Mouse (Mus musculus) cerebellum, adult 11 months (tissue): ENCODE measurements around the gene Pik3r1.

Experiments used
- DNase-seq: peaks from one replicate; pipeline ENCODE4 v3.0.0; 2022

The Pik3r1 gene

DNA sequence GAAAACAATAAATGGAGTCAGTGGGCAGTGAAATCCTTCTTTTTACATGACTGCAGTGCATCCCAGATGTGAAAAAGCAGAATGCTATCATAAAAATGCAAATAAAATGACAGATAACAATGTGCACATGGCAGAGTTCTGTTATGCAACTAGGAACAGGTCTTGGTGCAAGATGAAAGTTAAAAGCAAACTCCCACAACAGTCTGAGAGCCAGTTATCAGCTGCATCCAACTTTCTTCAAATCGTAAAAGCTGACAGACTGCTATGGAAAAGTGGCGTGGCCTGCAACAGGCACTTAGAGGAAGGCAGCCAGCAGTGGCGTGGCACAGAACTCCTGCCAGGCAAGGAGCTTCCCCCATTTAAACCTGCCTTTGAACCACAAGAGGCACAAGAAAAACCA is 2.0 kb downstream of the Pik3r1 start:
- DNase-seq = no peak

DNA sequence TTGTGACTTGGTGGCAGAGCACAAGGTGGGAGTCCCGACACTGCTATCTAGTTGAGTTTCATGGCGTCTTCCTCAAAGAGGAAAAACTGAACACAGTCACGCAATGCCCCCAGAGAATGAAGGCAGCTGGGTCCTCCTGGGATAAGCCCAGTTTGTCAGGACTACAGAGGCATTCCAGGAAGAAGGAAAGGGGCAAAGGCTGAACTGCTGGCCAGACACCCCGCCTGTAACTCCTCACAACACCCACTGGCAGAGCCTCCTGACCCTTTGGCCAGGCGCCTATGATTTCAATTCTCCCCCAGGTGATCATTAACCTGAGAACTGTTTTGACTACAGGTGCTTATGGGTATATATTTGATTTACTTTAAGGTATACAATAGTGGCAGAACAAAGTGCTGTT is 3.9 kb downstream of the Pik3r1 start:
- DNase-seq = no peak

DNA sequence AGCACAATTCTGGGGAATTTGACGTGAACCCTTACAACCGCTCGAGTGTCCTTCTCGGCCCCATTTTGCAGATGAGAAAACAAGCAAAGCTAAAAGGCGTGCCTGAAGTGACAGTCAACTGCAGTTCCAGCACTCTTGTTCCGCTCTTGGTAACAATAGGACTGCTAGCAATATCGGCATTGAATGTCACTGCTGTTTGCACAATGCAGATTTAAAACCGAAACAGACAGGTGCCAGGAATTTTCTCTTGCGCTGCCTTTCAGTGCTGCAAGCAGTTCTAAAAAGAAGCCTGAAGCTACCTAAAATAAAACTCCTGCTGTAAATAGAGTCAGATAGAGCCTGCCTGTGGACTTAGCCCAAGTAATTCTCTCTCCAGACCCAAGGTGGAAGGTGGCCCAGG is 4.3 kb downstream of the Pik3r1 start:
- DNase-seq = no peak

DNA sequence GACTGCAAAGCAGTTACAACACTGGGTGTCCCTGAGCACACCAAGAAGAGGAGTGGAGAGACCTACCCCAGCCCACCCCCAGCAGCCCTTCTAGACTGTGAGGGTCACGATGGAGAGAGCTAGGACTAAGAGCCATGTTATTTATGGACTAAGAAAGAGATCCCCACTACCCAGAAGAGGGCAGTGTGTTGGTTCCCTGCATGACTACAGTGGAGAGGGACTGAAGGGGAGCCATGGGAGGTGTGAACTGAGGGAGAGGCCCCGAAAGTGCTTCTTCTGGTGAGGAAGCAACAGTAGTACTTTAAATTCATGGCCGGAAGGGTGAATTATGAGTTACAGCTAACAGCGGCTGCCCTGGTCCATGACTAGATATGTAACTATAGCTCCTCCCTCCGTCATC is 4.9 kb downstream of the Pik3r1 start:
- no peak for DNase-seq

DNA sequence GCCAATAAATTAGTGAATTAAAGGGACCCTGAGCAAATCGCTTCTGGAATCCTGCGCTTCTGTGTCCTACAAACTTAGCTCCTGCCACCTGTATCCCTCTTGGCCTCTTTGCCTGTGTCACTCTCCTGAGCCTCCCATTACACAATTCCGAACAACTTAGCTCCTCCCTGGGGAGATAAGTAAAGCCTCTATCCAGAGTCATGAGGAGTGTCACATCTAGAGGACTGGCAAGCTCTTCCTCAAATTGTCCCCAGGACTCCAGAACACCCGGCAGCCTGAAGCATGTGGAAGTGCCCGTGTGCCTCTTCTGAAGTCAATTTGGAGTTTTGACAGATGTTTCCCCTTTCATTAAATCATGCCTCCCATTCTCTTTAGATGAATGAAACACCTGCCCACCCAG is 6.4 kb downstream of the Pik3r1 start:
- no peak for DNase-seq

DNA sequence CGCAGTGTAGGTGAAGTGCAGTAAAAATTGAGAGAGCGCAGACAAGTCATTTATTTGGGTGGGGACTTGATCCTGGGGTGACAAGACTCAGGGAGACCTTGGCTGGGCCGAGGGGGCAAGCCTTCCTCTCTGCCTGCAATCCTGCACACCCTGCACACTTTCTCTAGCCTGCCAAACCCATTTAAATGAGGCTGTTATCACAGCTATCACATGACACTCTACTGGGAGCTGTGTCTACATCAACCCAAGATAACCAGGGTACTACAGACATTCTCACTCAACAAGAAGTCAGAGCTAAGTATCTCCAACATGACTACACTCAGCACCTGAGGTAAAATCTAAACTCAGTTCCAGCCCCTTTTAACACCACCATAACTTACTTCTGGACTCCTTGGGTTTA is 7.1 kb downstream of the Pik3r1 start:
- DNase-seq = no peak

DNA sequence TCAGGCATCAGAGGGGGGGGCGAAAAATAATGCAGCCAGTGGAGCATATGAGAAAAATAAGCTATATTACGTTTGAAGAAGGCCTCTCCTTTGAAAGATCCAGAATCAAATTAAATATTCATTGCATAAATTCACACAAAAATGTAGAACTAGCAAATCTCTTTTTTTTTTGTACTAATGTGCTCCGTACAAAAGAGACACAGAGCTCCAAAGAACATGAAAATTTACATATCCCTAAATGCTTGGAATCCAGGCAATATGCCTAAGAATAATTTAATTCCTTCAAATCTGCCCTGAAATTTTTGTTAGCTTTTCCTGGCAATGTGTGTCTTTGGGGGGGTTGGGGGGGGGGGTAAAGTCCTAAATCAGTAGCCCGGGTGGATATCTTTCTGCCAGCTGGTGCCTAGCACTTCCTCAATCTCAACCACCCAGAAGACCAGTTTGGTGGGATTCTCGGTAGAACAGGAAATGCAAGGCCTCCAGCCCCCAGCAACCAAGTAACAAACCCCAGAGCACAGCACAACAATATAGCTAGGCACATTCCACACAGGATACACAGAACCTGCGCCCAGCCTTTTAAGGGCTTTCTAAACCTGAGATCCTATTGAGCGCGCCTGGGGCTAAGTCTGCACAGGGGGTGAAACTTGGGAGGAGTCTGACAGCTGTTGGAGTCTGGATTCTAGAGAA is 7.9 kb downstream of the Pik3r1 start:
- DNase-seq = no peak

DNA sequence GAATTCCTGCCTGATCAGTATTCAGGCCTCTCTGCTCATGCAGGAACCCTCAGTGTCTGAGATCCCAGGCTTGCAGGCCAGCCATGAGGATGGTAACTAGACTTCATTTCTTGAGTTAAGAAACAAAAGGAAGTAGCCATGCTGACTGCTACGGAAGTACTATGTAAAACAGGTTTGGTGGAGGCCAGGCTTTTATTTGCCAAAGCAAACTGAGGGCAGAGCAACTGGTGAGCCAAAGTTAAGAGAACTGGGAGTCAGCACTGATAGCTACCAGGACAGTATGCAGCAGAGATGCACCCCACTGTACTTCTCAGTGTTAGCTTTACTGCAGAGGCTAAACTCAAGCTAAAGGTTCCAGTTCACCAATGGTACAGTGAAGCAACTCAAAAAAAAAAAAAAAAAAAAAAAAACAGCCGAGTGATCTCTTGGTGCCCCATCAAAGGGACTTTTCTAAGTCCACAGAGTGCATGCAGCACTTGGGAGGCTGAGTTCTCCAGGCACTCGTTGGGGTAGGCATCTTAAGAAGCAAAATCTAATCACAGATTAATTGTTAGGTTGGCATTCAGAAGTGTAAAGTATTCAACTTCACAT is 8.6 kb downstream of the Pik3r1 start:
- no peak for DNase-seq

DNA sequence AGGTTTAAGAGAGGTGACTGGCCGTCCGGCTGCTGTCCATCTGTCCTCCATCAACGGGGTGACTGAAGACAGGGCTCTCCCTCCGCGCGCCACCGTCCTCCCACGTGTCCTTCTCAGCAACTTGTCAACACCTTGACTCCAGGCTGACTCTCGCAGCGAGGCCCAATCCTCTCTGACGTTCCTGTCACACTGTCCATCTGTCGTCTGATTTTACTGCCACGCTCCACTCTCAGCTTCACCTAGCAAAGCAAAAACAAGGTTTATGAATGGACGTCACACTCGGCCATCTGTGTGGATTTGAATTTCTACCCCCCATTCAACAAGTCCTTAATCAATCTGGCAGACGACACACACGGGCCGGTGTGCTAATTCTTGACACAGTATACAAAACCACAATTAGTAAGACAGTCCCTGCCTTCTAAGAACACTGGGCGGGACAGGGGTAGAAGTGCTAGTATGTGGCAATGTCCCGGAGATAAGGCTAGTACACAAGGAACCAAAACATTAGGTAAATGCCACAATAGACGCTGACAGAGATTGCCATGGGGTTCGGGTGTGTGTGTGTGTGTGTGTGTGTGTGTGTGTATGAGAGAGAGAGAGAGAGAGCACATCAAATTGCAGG is 10.1 kb downstream of the Pik3r1 start:
- no peak for DNase-seq

DNA sequence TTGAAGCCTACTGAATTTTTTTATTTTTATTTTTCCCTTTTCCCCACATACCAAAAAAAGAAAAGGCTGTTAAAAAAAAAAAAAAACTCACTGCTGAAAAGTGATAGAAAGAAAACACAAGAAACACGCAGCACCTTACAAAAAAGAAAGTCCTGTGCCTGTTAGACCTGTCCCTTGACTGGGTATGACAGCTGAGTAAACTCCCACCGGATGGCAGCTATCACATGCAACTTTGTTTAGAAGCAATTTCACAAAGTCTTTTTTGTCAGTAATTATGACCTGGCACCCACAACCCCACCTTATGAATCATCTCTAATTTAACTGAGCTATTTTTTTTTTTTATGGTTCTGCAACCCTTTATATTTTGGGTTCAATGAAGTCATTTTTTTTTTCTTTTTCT is 12.8 kb downstream of the Pik3r1 start:
- DNase-seq = no peak

DNA sequence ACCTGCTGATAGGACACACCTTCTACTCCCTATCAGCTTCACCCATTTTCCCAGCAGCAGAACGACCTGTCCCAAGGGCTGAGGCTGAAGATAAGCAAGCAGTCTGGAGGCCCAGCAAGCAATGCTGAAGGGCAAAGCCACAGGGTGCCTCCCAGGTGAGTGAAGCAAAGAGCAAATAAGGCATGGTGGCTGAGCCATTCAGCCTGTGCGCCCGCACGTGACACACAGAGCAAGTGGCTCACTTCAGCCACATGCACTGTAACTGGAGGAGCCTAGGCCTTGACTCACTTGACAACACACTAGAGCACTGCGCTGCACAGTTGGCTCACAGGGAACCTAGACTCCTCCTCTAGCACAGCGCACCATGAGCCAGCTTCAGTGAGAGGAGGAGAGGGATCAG is 14.4 kb downstream of the Pik3r1 start:
- DNase-seq = no peak

DNA sequence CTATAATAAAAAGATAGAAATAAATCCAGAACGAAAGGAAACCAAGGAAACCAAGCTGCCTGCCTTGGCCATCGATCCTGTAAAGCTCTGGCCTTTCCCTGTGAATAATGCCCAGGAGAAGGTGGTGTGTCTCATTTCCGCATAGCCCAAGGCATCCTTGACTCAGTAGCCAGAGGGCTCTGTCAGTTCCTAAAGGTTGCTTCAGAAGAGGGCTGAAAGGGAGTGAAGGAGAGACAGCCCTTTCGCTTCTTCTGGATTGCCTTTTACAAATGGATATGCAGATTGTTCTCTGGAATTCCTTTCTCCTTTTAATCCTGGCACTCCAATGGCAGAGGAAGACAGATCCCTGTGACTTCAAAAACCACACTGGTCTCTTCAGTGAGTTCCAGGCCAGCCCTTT is 16.2 kb downstream of the Pik3r1 start:
- DNase-seq = no peak

DNA sequence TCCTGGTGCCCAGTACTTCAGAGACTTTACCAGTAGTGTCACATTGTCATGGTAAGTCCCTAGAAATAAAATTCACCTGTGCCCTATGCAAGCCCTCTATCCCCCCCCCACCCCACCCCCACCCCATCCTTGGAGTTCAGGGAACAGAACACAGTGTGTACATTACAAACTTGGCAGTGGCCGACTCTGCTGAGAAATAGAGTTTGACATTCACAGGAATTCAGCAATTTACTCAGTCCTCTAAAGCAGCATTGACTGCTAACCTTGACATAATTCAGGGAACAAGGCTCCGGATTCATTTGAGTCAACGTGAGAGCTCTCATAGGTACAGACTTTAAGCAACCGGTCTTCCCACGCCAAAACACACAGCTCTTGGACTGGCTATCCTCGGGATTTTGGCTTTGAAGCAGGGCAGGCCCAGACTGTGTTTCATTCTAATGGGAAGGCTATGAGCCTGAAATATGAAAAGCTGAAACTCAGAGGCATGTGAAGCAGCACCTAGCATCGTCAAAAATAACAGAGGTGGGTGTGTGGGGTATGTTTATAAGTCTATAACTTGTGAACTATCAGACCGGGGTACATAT is 21.9 kb downstream of the Pik3r1 start:
- DNase-seq = no peak

DNA sequence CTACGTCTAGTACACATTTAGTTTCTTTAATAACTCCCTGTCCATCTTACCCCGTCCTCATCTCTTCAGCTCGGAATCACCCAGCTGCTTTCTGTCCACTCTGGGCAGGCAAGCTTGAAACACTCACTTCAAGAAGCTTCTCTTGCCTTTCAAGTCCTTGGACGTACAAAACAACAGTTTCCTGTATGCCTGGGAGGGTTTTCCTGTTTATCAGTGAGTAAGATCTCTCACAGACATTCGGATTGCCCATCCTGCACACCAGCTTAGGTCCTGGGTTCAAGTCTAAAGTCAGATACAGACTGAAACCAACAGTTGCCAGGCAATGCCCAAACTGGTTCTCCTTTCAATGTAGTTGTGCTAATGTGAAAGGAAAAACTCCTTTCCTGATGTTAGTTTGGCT is 23.1 kb downstream of the Pik3r1 start:
- no peak for DNase-seq

DNA sequence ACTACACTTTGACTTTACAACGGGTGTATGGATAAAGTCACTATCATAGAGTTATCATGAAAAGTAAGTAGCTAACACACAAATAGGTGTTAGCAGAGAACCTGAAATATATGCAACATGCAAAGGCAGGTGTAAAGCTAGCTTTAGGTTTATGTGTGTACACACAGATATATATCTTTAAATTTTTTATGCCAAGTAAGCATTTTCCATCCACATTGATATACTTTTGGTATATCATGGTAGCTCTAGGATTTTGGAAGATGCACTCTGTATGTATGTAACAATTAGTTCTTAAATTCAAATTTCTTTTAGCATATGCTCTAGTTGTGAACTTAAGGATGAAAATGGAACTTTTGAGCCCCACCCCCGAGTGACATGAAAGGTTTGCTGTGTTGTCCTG is 24.0 kb downstream of the Pik3r1 start:
- DNase-seq = no peak

DNA sequence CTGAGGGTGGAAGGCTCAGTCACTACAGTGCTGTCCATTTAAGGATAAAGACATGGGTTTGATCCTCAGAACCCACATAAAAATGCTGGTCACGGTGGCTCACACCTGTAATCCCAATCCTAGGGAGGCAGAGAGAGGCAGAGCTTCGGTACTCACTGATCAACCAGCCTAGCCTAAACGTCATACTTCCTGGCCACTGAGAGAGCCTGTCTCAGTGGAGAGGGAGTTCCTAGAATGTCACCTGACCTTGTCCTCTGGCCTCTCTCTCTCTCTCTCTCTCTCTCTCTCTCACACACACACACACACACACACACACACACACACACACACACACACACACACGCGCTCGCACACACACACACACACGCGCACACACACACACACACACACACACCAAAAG is 24.8 kb downstream of the Pik3r1 start:
- no peak for DNase-seq

DNA sequence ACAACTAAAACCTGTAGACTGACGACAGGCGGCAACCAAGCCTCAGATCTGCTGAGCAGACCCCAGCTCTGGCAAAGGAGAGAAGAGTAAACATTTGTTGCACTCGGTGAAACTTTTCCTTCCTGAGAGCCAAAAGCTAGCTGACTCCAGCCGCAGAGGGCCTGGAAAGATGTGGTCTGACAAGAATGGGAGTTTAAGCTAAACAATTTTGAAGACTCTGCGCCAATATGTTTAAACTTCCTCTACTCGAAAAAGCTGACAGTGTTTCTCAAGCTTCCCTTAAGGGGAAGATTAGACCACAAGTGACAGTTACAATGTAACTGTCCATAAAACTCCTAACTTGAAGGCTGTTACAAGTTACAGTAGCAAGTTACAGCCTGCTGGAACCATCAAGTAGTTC is 25.4 kb downstream of the Pik3r1 start:
- no peak for DNase-seq

DNA sequence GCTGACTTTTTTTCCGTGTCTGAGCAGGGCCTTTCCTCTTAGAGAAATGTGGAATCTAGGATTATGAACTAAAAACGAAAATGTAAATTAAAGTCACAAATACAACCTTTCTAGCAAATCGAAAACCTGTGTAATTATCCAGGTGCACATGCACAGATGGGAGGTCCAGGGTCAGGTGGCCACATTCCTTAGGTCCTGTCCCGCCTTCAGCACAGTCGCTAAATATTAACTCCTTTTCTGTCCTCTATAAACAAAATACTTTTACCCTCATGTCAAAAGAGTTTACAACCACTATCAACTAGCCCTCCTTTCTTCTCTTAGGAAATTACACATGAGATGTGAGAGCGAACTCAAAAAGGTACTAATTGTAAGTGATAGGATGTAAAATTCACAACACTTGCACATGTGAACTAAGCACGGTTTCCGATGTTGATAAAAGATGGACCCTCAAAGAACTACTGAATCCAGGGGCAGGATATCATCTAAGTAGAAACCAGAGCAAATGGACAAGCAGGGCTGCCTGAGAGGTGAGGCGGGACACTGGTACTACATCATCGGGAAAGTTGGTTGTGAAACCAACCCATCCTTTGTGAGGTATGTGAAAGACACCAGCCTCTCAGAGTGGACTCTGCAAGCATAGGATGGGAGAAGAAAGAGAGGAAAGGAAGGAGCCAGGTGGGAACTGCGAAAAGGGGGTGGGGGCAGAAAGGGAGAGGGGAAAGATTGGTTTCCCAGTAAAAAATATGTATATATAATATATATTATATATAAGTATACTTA is 26.3 kb downstream of the Pik3r1 start:
- no peak for DNase-seq

DNA sequence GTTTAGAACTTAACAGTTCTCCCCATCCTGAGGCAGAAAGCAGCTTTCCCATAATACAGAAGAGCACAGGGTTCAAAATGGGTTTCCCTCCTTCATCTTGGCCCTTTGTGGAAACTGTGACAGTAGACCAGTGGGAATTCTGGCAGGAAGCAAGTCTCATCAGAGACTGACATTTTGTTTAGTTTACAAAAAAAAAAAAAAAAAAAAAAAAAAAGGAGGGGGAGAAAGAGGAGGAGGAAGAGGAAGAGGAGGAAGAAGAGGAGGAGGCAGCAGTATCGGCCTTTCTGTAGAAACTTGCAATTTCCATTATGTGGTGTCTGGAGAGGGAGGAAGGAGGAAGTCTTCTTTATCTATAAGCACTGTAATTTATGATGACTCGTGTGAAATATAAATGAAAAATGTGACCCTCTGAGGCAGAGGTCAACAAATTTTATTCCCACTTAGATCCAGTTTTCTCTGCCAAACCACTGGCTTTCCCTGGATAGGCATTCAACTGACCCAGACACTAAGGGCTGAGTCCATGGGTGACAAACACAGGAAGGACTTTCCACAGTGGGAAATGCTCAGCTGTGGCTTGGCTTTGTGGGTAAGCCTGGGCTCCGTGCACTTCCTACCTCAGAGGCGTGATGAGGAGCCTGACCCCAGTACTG is 28.2 kb downstream of the Pik3r1 start:
- DNase-seq = no peak

DNA sequence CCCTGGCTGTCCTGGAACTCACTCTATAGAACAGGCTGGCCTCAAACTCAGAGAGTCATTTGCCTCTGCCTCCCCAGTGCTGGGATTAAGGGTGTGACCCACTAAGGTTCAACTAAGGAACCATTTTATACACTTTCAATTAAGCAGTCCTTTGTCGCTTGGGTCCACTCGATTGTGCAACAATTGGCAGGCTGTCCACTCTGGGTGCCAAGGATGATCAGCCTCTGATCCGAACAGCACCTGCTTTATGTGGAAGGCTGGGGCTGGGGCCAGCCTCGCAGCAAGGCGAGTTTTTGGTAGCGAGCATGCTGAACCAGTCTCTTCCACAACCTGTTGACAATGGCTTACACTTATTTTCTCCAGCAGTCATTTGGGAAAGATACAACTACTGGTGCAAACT is 29.2 kb downstream of the Pik3r1 start:
- DNase-seq = no peak

DNA sequence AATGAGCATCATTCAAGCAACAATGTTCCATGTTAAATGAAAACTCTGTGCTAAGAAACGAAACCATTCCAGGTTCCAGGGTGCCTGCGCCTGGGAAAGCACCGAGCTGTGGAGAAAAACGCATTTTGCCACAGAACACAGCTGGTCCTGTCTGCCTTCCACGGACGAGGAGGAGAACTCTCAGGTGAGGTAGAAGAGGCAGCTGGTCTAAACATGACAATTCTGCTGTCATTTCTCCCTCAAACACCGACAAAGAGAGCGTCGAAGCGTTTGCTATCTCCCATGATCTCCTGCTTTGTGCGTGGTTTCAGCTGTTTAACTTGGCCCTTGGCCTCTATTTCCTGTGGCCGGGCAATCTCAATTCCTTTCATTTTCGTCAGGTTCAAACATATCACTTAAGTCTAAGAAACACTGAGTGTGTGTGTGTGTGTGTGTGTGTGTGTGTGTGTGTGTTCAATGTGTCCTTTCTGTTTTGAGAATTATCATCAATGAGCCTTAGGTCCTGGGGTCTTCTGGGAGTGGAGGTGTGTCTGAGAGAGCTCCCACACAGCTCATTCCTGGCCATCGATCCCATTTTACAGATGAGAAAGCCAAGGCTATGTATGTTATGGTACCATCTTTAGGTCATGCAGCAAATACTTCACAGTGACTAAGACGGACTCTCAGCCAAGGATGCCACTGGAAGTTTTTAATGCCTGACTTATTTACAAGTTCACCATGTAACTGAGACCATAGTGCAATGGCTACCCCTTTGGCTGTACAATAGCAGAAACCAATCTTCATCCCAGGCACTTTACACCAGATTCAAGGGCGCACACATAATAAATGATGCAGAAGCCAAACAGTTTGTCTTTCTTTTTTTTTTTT is 31.3 kb downstream of the Pik3r1 start:
- no peak for DNase-seq
